Mouse (Mus musculus): Measurements from ENCODE around the gene Gad1. TPM values are rescaled to one million over a fixed set of nuclear protein-coding genes. Genes with fewer than 3 reads are reported as not detected.

Gene Gad1
- polyA plus RNA-seq, 1 experiment, result 4.4 TPM

DNA sequence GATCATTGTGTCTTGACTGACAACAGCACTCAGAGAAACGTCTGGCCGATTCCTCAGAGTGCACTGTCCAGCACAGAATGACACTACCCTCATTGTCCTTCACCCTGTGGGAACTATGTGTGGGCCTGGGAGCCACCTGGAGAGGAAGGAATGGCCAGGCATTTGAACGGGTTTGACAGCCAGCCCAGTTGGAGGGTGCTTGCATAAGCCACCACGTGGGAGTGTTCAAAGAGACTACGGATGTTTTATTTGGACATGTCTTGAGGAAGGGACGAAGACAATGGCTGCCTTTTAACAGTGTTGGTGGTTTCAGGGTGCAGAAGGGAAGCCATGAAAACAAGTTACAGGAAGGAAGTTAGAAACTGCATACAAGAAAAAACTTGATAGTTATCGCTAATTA lies 72.9 kb downstream of the Gad1 start:
- no peaks in the 10 kb centered on the region for H3K36me3 ChIP-seq (ENCODE audit: control insufficient read depth, insufficient read depth, low read length)
- TF ChIP-seq CTCF (IDR thresholded peaks at IDR 0.05; ENCODE audit: extremely low read depth, insufficient read depth, insufficient read length, insufficient replicate concordance), result no peak
- TF ChIP-seq POLR2A (IDR thresholded peaks at IDR 0.05; ENCODE audit: low read depth, low read length), result no peak
- no peak for DNase-seq (ENCODE audit: low read depth in 1 of 2, low spot score in 2 of 2)
- 56% methylated on average over 7 of the region's 7 CpGs for WGBS
- no peaks in the 10 kb centered on the region for H3K27me3 ChIP-seq (ENCODE audit: control insufficient read depth, insufficient read depth, low read length)
- H3K4me1 ChIP-seq (ENCODE audit: control insufficient read depth, insufficient read depth, insufficient read length), result peaks cover 19% of the 10 kb centered on the region; the same call in 1 of the 2 replicates
- H3K4me3 ChIP-seq (ENCODE audit: extremely low read depth, insufficient read depth, insufficient read length), result no peak overlapping the region
- H3K27ac ChIP-seq (ENCODE audit: insufficient read depth, low read length), result no peak overlapping the region

DNA sequence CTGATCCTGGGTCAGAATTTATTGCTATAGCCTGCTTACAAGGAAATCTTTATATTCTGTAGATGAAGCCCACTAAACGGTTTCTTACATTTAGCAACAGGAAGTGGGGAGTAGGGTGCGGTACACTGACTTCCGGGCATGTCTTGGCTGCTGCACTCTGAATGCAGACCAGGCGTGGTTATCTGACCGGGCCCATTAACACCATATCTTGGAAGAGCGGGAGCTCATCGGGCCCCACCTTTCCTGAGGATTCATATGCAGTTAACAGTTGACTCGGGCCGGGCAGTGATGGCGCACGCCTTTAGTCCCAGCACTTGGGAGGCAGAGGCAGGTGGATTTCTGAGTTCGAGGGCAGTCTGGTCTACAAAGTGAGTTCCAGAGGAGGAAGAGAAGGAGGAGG lies 75.5 kb downstream of the Gad1 start:
- Histone ChIP-seq H3K27ac (ENCODE audit: insufficient read depth, low read length) (peak overlapping the region; percentile 67), H3K36me3 (ENCODE audit: control insufficient read depth, insufficient read depth, low read length) (no peaks in the 10 kb centered on the region), H3K4me3 (ENCODE audit: extremely low read depth, insufficient read depth, insufficient read length) (no peak overlapping the region), H3K27me3 (ENCODE audit: control insufficient read depth, insufficient read depth, low read length) (no peaks in the 10 kb centered on the region), H3K4me1 (ENCODE audit: control insufficient read depth, insufficient read depth, insufficient read length) (peaks cover 19% of the 10 kb centered on the region; the same call in 1 of the 2 replicates)
- WGBS, result 37% methylated on average over 12 of the region's 12 CpGs
- TF ChIP-seq CTCF (IDR thresholded peaks at IDR 0.05; ENCODE audit: extremely low read depth, insufficient read depth, insufficient read length, insufficient replicate concordance) (no peak), POLR2A (IDR thresholded peaks at IDR 0.05; ENCODE audit: low read depth, low read length) (no peak)
- DNase-seq (ENCODE audit: low read depth in 1 of 2, low spot score in 2 of 2), result peak in 1 of 2 experiments; percentile 27

DNA sequence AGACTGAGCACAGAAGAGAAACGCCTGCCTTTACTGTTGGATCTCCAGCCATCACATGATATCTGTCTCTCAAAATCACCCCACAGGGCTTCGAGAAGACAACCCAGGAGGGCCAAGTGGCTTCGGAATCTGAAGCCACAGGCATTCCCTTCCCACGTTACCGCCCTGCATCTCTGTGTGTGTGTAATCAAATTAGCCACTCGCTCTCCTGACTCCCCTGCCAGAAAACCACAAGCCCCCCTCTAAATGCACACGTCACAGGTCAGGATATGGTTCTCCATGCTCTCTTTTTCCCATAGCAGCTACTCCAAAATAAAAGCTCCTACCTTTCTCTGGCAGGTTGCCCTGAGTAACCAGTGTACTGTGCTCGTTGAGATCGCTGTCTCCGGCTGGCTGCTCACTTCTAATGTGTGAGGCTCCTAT lies 76.5 kb downstream of the Gad1 start:
- peak overlapping the region; percentile 32; the same call in 1 of the 2 replicates for H3K4me3 ChIP-seq (ENCODE audit: extremely low read depth, insufficient read depth, insufficient read length)
- 21% methylated on average over 10 of the region's 10 CpGs for WGBS
- TF ChIP-seq POLR2A (IDR thresholded peaks at IDR 0.05; ENCODE audit: low read depth, low read length), result no peak
- no peak for TF ChIP-seq CTCF (IDR thresholded peaks at IDR 0.05; ENCODE audit: extremely low read depth, insufficient read depth, insufficient read length, insufficient replicate concordance)
- peak in 1 of 2 experiments; percentile 22 for DNase-seq (ENCODE audit: low read depth in 1 of 2, low spot score in 2 of 2)
- no peaks in the 10 kb centered on the region for H3K27me3 ChIP-seq (ENCODE audit: control insufficient read depth, insufficient read depth, low read length)
- no peaks in the 10 kb centered on the region for H3K36me3 ChIP-seq (ENCODE audit: control insufficient read depth, insufficient read depth, low read length)
- H3K4me1 ChIP-seq (ENCODE audit: control insufficient read depth, insufficient read depth, insufficient read length), result peaks cover 19% of the 10 kb centered on the region; the same call in 1 of the 2 replicates
- H3K27ac ChIP-seq (ENCODE audit: insufficient read depth, low read length), result peak overlapping the region; percentile 59

DNA sequence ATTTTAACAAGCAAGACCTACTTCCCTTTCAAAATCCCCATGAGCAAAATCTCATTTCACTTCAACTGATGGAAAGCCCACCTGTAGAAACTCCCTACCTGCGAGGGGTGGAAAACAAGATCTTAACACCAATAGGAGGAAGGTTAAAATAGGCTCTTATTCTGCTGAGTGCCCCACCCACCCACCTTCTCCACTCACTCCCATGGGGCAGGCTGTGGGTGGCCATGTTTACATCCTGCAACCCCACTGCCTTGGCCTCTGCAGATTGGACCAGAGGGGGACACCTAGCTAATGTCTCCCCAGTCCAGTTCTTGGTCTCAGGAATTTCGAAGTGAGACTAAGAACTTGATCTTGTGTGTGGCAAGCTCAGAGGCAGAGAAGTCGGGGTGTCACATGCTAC lies 77.0 kb downstream of the Gad1 start:
- no peak overlapping the region for H3K4me3 ChIP-seq (ENCODE audit: extremely low read depth, insufficient read depth, insufficient read length)
- DNase-seq (ENCODE audit: low read depth in 1 of 2, low spot score in 2 of 2), result peak in 1 of 2 experiments; percentile 65
- peaks cover 19% of the 10 kb centered on the region; the same call in 1 of the 2 replicates for H3K4me1 ChIP-seq (ENCODE audit: control insufficient read depth, insufficient read depth, insufficient read length)
- H3K36me3 ChIP-seq (ENCODE audit: control insufficient read depth, insufficient read depth, low read length), result no peaks in the 10 kb centered on the region
- H3K27me3 ChIP-seq (ENCODE audit: control insufficient read depth, insufficient read depth, low read length), result no peaks in the 10 kb centered on the region
- 65% methylated on average over 3 of the region's 3 CpGs for WGBS
- TF ChIP-seq CTCF (IDR thresholded peaks at IDR 0.05; ENCODE audit: extremely low read depth, insufficient read depth, insufficient read length, insufficient replicate concordance), result no peak
- TF ChIP-seq POLR2A (IDR thresholded peaks at IDR 0.05; ENCODE audit: low read depth, low read length), result no peak
- H3K27ac ChIP-seq (ENCODE audit: insufficient read depth, low read length), result peak overlapping the region; percentile 43

DNA sequence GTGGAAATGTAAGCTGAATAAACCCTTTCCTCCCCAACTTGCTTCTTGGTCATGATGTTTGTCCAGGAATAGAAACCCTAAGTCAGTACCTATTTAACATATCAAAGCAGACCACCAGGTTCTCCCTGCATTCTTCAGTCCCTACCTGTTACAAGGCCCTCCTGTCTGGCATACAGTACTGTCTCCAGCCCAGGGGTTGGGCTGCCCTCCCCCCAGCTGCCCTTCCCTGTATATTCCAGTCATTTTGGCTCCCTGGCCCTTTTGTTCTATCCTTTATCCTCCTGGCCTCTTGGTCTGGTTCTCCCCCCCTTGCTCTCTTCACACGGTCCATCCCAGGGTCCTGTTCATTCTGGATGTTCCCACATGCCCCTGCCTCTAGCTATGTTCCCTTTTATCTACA lies 78.4 kb downstream of the Gad1 start:
- Histone ChIP-seq H3K4me1 (ENCODE audit: control insufficient read depth, insufficient read depth, insufficient read length) (peaks cover 16% of the 10 kb centered on the region; the same call in 1 of the 2 replicates), H3K27me3 (ENCODE audit: control insufficient read depth, insufficient read depth, low read length) (no peaks in the 10 kb centered on the region), H3K36me3 (ENCODE audit: control insufficient read depth, insufficient read depth, low read length) (no peaks in the 10 kb centered on the region), H3K4me3 (ENCODE audit: extremely low read depth, insufficient read depth, insufficient read length) (no peak overlapping the region), H3K27ac (ENCODE audit: insufficient read depth, low read length) (no peak overlapping the region)
- WGBS, result 92% methylated on average over 1 of the region's 1 CpGs
- TF ChIP-seq POLR2A (IDR thresholded peaks at IDR 0.05; ENCODE audit: low read depth, low read length) (no peak), CTCF (IDR thresholded peaks at IDR 0.05; ENCODE audit: extremely low read depth, insufficient read depth, insufficient read length, insufficient replicate concordance) (no peak)
- no peak for DNase-seq (ENCODE audit: low read depth in 1 of 2, low spot score in 2 of 2)

DNA sequence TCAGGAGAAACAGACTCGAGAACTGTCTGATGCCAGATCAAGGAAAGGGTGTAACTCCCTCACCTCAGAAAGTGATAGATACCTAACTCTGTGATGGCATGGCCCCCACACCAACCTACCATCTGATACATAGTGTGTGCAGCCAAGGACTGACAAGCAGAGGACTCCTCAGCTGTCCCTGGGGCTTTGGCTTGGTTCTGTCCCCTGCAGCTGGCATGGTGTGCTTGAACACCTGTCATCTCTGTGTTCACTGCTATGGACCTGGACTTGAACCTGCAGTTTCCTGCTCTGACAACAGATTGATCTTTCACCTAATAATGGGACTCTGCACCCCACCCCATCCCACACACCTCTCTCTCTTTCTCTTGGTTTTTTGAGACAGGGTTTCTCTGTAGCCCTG lies 79.5 kb downstream of the Gad1 start:
- Histone ChIP-seq H3K27me3 (ENCODE audit: control insufficient read depth, insufficient read depth, low read length) (no peaks in the 10 kb centered on the region), H3K36me3 (ENCODE audit: control insufficient read depth, insufficient read depth, low read length) (no peaks in the 10 kb centered on the region), H3K27ac (ENCODE audit: insufficient read depth, low read length) (no peak overlapping the region), H3K4me1 (ENCODE audit: control insufficient read depth, insufficient read depth, insufficient read length) (peaks cover 16% of the 10 kb centered on the region; the same call in 1 of the 2 replicates), H3K4me3 (ENCODE audit: extremely low read depth, insufficient read depth, insufficient read length) (no peak overlapping the region)
- WGBS, result 86% methylated on average over 1 of the region's 1 CpGs
- TF ChIP-seq POLR2A (IDR thresholded peaks at IDR 0.05; ENCODE audit: low read depth, low read length) (no peak), CTCF (IDR thresholded peaks at IDR 0.05; ENCODE audit: extremely low read depth, insufficient read depth, insufficient read length, insufficient replicate concordance) (no peak)
- no peak for DNase-seq (ENCODE audit: low read depth in 1 of 2, low spot score in 2 of 2)

DNA sequence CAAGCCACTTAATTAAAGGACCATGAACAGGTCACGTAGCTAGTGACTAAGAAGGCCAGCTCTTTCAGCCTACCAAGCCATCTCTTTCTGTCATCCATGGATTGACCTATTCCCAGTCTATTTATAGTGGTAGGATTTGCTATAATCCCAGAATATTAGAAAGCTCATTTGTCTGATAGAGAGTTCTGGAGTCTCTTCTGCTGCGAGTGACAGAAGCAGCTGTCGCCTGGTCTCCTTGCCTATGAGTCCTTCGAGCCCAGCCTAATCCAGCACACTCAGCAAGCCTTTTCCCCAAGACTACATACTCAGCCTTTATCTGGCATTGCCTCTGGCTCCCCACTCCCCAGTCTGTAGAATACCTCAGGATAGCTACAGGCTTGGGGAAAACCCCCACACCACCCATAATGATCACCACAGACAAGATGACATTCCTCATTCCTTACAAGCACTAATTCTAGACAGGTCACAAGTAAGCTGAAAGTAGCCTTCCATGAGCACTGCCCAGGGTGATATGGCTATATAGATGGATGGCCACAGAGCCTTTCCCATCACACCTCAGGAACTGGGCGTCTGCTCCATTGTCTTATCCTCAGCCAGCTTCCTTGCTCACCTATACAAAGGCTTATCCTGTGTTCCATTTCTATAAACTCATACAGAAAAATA lies 81.3 kb downstream of the Gad1 start:
- DNase-seq (ENCODE audit: low read depth in 1 of 2, low spot score in 2 of 2), result no peak
- no peak overlapping the region for H3K4me3 ChIP-seq (ENCODE audit: extremely low read depth, insufficient read depth, insufficient read length)
- H3K27ac ChIP-seq (ENCODE audit: insufficient read depth, low read length), result no peak overlapping the region
- no peaks in the 10 kb centered on the region for H3K27me3 ChIP-seq (ENCODE audit: control insufficient read depth, insufficient read depth, low read length)
- no peak for TF ChIP-seq POLR2A (IDR thresholded peaks at IDR 0.05; ENCODE audit: low read depth, low read length)
- no peak for TF ChIP-seq CTCF (IDR thresholded peaks at IDR 0.05; ENCODE audit: extremely low read depth, insufficient read depth, insufficient read length, insufficient replicate concordance)
- H3K4me1 ChIP-seq (ENCODE audit: control insufficient read depth, insufficient read depth, insufficient read length), result peaks cover 8% of the 10 kb centered on the region; the same call in 1 of the 2 replicates
- no peaks in the 10 kb centered on the region for H3K36me3 ChIP-seq (ENCODE audit: control insufficient read depth, insufficient read depth, low read length)
- WGBS, result 93% methylated on average over 5 of the region's 5 CpGs
